Mouse (Mus musculus) mouse trophoblast stem cell (cell line): Measurements from ENCODE around the gene Tpr.

Experiments
- in situ Hi-C, 2 experiments: fragments of 300-500 bp; cut with MseI, MboI; formaldehyde crosslinking; loops; 2 replicates in 1 of 2; 3 replicates in 1 of 2; pipeline ENCODE4 v1.15.1; 2025

Tpr gene

GRCm38 (mm10) chr1:150392638-150393487 is at the start of gene Tpr, which contains the start of gene Odr4:
Gene Tpr, plus strand, starts transcription at chr1:150392838.
Gene Odr4, minus strand, starts transcription at chr1:150393080.
- in situ Hi-C loops: no loop called here

GRCm38 (mm10) chr1:150360864-150361263 is 31.8 kb upstream of the Tpr start:
- in situ Hi-C loops: no loop called here

GRCm38 (mm10) chr1:150372895-150373294 is 19.7 kb upstream of the Tpr start:
- in situ Hi-C loops: no loop called here

- in situ Hi-C loops: no loop called here
Observed at GRCm38 (mm10) chr1:150374247-150374646, 18.4 kb upstream of the Tpr start.

GRCm38 (mm10) chr1:150384138-150384537 is 8.5 kb upstream of the Tpr start:
- in situ Hi-C loops: no loop called here

GRCm38 (mm10) chr1:150387572-150387971 is 5.1 kb upstream of the Tpr start:
- in situ Hi-C loops: no loop called here

GRCm38 (mm10) chr1:150389390-150390129 is 3.1 kb upstream of the Tpr start:
- in situ Hi-C loops: no loop called here

GRCm38 (mm10) chr1:150391931-150392637 is 554 bp upstream of the Tpr start:
- in situ Hi-C loops: no loop called here

- in situ Hi-C loops: no loop called here
Observed at GRCm38 (mm10) chr1:150393488-150393852, 832 bp downstream of the Tpr start.

GRCm38 (mm10) chr1:150396001-150396400 is 3.4 kb downstream of the Tpr start:
- in situ Hi-C loops: no loop called here

GRCm38 (mm10) chr1:150403914-150404313 is 11.3 kb downstream of the Tpr start:
- in situ Hi-C loops: no loop called here

GRCm38 (mm10) chr1:150404555-150404954 is 11.9 kb downstream of the Tpr start:
- in situ Hi-C loops: no loop called here

- in situ Hi-C loops: no loop called here
Observed at GRCm38 (mm10) chr1:150407285-150407684, 14.6 kb downstream of the Tpr start.

GRCm38 (mm10) chr1:150409996-150410395 is 17.4 kb downstream of the Tpr start:
- in situ Hi-C loops: no loop called here

- in situ Hi-C loops: no loop called here
Observed at GRCm38 (mm10) chr1:150416006-150416405, 23.4 kb downstream of the Tpr start.

- in situ Hi-C loops: no loop called here
Observed at GRCm38 (mm10) chr1:150418426-150418825, 25.8 kb downstream of the Tpr start.

- in situ Hi-C loops: no loop called here
Observed at GRCm38 (mm10) chr1:150425665-150426064, 33.0 kb downstream of the Tpr start.

- in situ Hi-C loops: no loop called here
Observed at GRCm38 (mm10) chr1:150426216-150426615, 33.6 kb downstream of the Tpr start.

- in situ Hi-C loops: no loop called here
Observed at GRCm38 (mm10) chr1:150438641-150439040, 46.0 kb downstream of the Tpr start.

GRCm38 (mm10) chr1:150441731-150442130 is 49.1 kb downstream of the Tpr start:
- in situ Hi-C loops: no loop called here

GRCm38 (mm10) chr1:150458977-150459376 is 66.3 kb downstream of the Tpr start:
- in situ Hi-C loops: no loop called here

GRCm38 (mm10) chr1:150459599-150459998 is 67.0 kb downstream of the Tpr start:
- in situ Hi-C loops: no loop called here
